Mouse (Mus musculus) adrenal gland, postnatal 25 days (tissue): ENCODE results near the gene Ndufs1. TPM values are rescaled to one million over a fixed set of nuclear protein-coding genes. Genes with fewer than 3 reads are reported as not detected.
"Not testable (repeated sequence)": the region's sequence is repeated elsewhere in the genome, so short reads cannot be mapped to it uniquely, and the experiment has no call there.

Experiments
- DNase-seq: peaks from one replicate; pipeline ENCODE4 v3.0.0; 2021; ENCODE audit warnings: mixed read lengths
- long read RNA-seq: library from polyadenylated mRNA; stranded (forward); transcript quantifications from one replicate; pipeline ENCODE4 v2.0.0, GENCODE M21; 2021
- total RNA-seq: library from RNA; stranded (reverse); gene quantifications from 2 replicates; pipeline ENCODE4 v1.2.3, GENCODE M21; 2021

Ndufs1 gene
- total RNA-seq: 252 TPM in 2 replicates
- long read RNA-seq, transcript Ndufs1-203 (19 exons, 2,590 nt): minor isoform, 126 of 591 reads
- long read RNA-seq, transcript Ndufs1-201 (19 exons, 2,661 nt): major isoform, 235 of 591 reads
- long read RNA-seq, partial matches to known transcripts: 18 of 591 reads
- long read RNA-seq, other reads (novel, unspliced or antisense): 210 of 591 reads

DNA sequence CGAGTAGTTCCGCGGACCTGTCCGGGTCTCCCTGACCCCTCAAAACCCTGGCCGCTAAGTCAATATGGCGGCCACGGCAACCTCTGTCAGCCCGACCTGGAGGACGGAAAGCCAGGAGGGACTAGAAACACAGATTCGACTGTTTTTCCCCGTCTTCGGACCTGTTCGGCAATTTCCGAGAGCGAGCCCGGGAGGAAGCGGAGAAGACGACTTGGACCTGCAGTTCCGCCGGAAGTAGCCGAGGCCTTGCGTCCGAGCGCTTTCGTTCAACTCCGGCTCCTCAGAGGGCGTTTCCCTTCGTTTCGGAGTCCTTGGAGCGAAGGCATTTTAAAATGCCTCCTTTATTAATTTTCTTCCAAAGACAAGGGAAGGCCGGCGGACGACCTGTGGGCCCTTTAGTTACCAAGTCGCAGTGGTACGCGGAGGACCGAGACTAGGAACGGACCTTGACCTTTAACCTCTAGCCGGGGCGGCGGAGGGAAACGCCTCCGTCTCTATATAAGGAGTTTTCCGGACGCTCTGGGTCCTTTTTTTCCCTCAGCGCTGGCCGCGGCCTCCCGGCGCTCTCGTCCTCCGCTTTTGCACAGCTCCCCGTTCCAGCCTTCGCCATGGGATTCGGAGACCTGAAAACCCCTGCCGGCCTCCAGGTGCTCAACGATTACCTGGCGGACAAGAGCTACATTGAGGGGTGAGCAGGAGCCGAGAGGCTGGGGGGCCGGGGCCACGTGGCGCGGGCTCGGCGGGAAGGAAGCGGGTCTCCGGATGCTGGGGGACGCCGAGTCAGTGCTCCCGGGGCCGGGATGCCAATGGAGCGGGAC is at the start of gene Ndufs1, which contains the start of gene Eef1b2:
Gene Ndufs1, minus strand, starts transcription at position 230 of the 818 bp plus-strand sequence.
Gene Eef1b2, plus strand, starts transcription at position 222 of the 818 bp plus-strand sequence.
- DNase-seq: peak; percentile 96

- DNase-seq: no peak
Observed at GRCm38 (mm10) chr1:63225890-63226289, 49.3 kb upstream of the Ndufs1 start.

DNA sequence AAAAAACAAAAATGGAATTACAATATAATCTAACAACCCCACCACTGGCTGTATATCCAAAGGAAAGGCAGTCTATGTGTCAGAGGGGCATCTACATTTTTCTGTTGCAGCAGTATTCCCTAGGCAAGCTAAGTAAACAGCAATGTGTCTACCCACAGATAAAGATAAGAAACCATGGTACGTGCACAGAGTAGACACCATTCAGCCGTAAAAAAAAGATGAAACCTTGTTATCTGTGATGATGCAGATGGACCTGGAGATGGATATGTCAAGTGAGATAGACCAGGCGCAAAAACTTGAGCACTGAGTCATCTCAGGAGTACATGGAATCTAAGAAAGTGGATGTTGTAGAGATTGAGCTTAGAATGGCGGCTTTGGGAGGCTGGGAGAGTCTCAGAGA is 48.4 kb upstream of the Ndufs1 start:
- DNase-seq: no peak

DNA sequence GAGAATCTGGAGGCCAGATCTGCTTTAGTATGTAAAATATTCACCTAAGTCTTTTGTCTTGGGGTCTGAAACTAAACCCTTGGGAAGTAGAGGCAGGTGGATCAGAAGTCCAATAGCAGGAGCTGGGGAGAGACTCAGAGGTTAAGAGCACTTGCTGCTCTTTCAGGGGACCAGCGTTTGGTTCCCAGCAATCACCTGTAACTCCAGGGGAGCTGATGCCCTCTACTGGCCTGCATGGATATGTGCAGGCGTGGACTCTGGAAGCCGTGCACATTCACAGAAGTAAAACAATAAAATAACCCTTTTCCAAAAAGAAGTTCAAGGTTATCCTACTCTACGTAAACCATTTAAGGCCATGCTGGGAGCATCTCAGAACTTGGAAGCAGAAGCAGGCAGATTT is 42.6 kb upstream of the Ndufs1 start:
- no peak for DNase-seq

DNA sequence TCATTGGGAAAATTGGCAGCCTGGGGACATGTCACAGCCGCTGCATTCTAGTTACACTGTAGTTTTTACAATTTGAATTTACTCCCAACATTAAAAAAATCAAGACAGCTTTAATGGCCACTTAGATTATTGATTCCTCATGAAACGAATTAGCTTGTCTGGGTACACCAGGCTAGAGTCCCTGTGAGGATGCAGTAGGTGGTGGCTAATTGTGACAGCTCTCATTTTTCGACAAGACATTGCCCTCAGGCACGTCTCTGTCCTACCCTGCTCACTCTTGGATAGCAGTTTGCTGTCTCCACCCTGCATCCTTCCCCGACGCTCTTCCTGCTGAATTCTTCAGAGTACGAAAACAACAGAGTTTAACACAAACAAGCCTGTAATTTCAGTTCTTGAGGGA is 38.0 kb upstream of the Ndufs1 start:
- no peak for DNase-seq

DNA sequence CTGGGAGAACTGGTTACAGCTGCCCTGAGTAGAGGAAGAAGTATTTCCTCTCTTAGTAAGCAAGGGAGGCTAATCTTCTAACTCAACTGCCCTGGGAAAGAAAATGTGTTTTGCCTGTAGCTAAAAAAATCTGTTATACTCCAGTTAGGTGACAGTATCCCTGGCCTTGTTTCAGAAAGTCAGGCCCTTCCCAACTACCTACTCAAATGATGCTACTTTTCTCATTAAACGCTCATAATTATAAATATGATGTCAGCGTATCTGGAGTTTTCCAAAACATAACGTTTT is 37.6 kb upstream of the Ndufs1 start, which contains the start of gene Gpr1:
Gene Gpr1, minus strand, starts transcription at position 273 of the 288 bp plus-strand sequence.
- no peak for DNase-seq

- DNase-seq: no peak
Observed at GRCm38 (mm10) chr1:63213478-63214270, 37.0 kb upstream of the Ndufs1 start.

- DNase-seq: no peak
Observed at GRCm38 (mm10) chr1:63209861-63210529, 33.4 kb upstream of the Ndufs1 start.

DNA sequence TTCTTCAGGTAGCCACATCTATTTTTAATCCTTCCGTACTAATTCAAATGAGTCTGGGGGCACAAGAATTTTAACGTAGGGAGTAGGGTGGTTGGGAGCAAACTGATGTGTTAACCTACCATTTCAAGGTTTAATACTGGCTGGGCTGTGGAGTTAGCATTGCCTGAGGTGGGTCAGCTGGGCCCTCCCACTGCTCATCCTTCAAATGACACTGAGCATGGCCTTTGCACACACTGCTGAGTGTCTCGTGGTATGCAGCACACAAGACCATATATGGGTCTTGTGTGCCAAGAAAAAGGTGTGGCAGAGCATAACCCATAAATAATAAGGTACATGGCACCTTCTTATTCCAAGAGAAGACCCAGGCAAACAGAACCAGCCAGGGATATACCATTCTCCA is 31.0 kb upstream of the Ndufs1 start:
- DNase-seq: no peak

DNA sequence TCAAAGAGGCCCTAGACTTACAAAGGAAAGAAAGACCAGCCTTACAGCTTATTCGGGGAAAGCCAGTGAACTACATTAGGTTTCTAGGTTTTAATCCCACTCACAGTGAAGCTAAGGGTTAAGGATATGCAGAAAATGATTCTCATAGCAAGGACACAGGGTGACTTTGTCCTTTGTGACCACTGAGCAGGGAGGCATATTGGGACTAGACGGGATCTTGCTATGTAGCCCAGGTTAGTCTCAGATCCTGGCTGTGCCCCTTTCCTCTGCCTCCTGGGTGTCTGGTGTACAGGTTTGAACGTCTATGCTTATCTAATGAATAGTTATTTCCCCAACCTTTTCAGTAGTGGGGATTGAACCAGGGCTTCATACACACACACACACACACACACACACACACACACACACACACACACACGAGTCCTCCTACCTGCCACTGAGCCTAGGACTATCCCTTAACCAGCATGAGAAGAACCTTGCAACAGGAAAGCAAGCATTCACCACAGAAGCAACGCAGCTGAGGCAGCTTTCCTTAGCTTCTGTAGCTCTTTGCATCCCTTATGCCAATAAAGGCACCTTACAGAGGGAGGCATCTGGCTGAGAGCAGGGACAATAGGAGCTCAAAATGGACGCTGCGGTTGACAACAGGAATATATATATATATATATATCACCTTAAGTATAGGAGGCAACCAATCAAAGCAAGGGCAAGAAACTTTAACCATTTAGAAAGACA is 28.2 kb upstream of the Ndufs1 start:
- DNase-seq: no peak

GRCm38 (mm10) chr1:63203950-63204659 is 27.5 kb upstream of the Ndufs1 start:
- DNase-seq: no peak

GRCm38 (mm10) chr1:63203471-63203870 is 26.8 kb upstream of the Ndufs1 start:
- no peak for DNase-seq

GRCm38 (mm10) chr1:63201672-63202071 is 25.0 kb upstream of the Ndufs1 start:
- no peak for DNase-seq

GRCm38 (mm10) chr1:63200322-63200721 is 23.7 kb upstream of the Ndufs1 start:
- no peak for DNase-seq

DNA sequence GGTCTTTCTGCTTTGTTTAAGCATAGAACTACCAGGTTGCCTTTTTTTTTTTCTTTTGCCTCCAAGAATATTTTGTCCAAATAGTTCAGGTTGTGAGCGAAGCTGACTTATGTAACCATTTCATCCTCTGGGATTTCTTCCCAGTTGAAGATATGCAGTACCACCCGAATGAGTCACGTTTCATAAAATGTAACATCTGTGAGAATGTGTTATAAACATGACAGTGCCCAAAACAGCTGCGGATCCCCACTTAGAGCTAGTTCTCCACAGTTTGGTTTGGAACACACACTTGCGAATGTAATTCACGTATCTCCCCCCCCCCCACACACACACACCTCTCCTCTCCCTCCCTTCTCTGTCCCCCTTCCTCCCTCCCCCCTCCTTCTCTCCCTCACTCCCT is 22.8 kb upstream of the Ndufs1 start:
- DNase-seq: no peak

GRCm38 (mm10) chr1:63195848-63196512 is 19.3 kb upstream of the Ndufs1 start:
- no peak for DNase-seq

GRCm38 (mm10) chr1:63192306-63193065 is 15.9 kb upstream of the Ndufs1 start:
- DNase-seq: no peak

DNA sequence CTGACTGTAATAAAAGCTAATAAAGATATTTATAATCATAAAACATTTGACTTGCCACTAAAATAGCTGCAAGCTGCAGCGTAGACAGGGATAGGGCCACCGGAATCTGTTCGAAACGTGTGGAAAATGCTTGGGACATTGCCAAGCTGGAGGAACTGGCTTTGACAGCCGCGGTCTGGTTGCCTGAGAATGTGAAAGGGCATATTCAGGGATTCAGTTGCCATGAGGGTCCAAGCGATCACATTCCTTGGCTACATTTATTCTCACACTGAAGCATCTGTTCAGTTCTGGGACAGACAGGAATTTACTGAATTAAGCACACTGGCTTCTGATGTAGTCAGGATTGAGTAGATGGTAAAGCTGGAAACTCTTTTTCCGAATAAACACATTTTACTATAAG is 14.2 kb upstream of the Ndufs1 start:
- no peak for DNase-seq

DNA sequence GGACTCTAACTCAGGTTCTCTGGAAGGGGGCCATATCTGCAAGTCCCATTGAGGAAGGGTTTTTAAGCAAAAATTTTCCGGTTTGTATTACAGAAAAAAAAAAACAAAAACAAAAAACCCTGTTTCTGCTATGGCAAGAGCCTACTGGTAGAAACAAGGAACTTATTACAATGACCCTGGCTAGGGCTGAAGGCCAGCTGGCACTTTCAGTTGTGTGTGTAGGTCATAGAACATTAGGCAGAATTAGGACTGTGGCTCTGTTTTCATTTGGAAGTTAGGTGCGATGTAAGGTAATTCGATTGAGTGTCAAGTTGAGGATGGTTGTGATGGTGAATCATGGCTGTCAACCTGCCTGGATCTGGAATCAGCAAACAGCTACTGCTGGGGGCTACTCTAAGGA is 11.9 kb upstream of the Ndufs1 start:
- no peak for DNase-seq

GRCm38 (mm10) chr1:63185430-63185829 is 8.8 kb upstream of the Ndufs1 start:
- not testable (repeated sequence) for DNase-seq
